Mouse (Mus musculus) liver, embryonic 15.5 days (tissue): ENCODE results near the gene Cux2. TPM values are rescaled to one million over a fixed set of nuclear protein-coding genes. Genes with fewer than 3 reads are reported as not detected.

Experiments used
- ATAC-seq: fragments of 200-750 bp; cut with Nextera tagmentation; 2 replicates; pipeline ENCODE4 v1.8.0; 2017; ENCODE audit warnings: moderate number of reproducible peaks, mild to moderate bottlenecking, moderate library complexity; ENCODE audit not compliant: insufficient read depth
- H3K27ac ChIP-seq: fragments of 300-500 bp; sonication (generic); replicated peaks from 2 replicates; pipeline ENCODE4 v1.5.1; 2015; ENCODE audit warnings: mild to moderate bottlenecking, inconsistent platforms
- H3K27me3 ChIP-seq: fragments of 300-500 bp; sonication (generic); 2 replicates; pipeline ENCODE4 v1.6.1; 2015; ENCODE audit warnings: mild to moderate bottlenecking, inconsistent platforms
- H3K36me3 ChIP-seq: fragments of 300-500 bp; sonication (generic); replicated peaks from 2 replicates; pipeline ENCODE4 v1.6.1; 2015; ENCODE audit warnings: moderate library complexity, mild to moderate bottlenecking, inconsistent platforms
- H3K4me1 ChIP-seq: fragments of 300-500 bp; sonication (generic); replicated peaks from 2 replicates; pipeline ENCODE4 v1.6.1; 2015; ENCODE audit warnings: inconsistent platforms
- H3K4me2 ChIP-seq: fragments of 300-500 bp; sonication (generic); 2 replicates; pipeline ENCODE4 v1.6.1; 2015; ENCODE audit warnings: moderate library complexity, mild to moderate bottlenecking, inconsistent platforms
- H3K4me3 ChIP-seq: fragments of 300-500 bp; sonication (generic); replicated peaks from 2 replicates; pipeline ENCODE4 v1.5.1; 2015; ENCODE audit warnings: mild to moderate bottlenecking, inconsistent platforms
- H3K9ac ChIP-seq: fragments of 300-500 bp; sonication (generic); 2 replicates; pipeline ENCODE4 v1.6.1; 2015; ENCODE audit warnings: moderate library complexity, mild to moderate bottlenecking, inconsistent platforms
- H3K9me3 ChIP-seq: fragments of 300-500 bp; sonication (generic); replicated peaks from 2 replicates; pipeline ENCODE4 v1.6.1; 2016; ENCODE audit warnings: inconsistent platforms
- WGBS: fragments of 180-500 bp; shearing (Covaris S2); methylation state at CpG from one replicate; pipeline ENCODE4 v1.1.7; 2015; ENCODE audit warnings: mixed read lengths; ENCODE audit not compliant: insufficient replicate concordance; 5-methylcytosine and 5-hydroxymethylcytosine counted together
- polyA plus RNA-seq: library from polyadenylated mRNA; unstranded; fragments of >200 nt; fragmentation: Nextera tagmentation; extraction: Ambion mirVana; gene quantifications from 2 replicates; pipeline ENCODE4 v1.2.1, GENCODE M21; 2015

The Cux2 gene
- polyA plus RNA-seq, 1 experiment from 2014 or later, result 1.8 TPM

GRCm38 (mm10) chr5:121893581-121893980 lies 156.3 kb downstream of the Cux2 start:
- Histone ChIP-seq H3K9ac (no peak overlapping the region), H3K9me3 (no peaks in the 10 kb centered on the region), H3K4me3 (no peak overlapping the region), H3K27ac (no peak overlapping the region), H3K4me1 (no peaks in the 10 kb centered on the region), H3K36me3 (no peaks in the 10 kb centered on the region), H3K27me3 (no peaks in the 10 kb centered on the region), H3K4me2 (no peak overlapping the region)
- WGBS, result 16% methylated on average over 3 of the region's 3 CpGs
- no peak for ATAC-seq

- Histone ChIP-seq H3K4me1 (no peaks in the 10 kb centered on the region), H3K9me3 (0 out of 2 replicates have a peak, but pooled peaks cover 3% of the 10 kb centered on the region), H3K36me3 (no peaks in the 10 kb centered on the region), H3K9ac (no peak overlapping the region), H3K4me2 (no peak overlapping the region), H3K27me3 (no peaks in the 10 kb centered on the region), H3K4me3 (no peak overlapping the region), H3K27ac (no peak overlapping the region)
- no peak for ATAC-seq
- WGBS, result 74% methylated on average over 14 of the region's 14 CpGs
Measured at GRCm38 (mm10) chr5:121892281-121892680, 157.6 kb downstream of the Cux2 start.

- Histone ChIP-seq H3K9me3 (0 out of 2 replicates have a peak, but pooled peaks cover 3% of the 10 kb centered on the region), H3K36me3 (no peaks in the 10 kb centered on the region), H3K4me1 (no peaks in the 10 kb centered on the region), H3K27ac (no peak overlapping the region), H3K27me3 (no peaks in the 10 kb centered on the region), H3K4me2 (no peak overlapping the region), H3K4me3 (no peak overlapping the region), H3K9ac (no peak overlapping the region)
- ATAC-seq, result no peak
- 70% methylated on average over 7 of the region's 7 CpGs for WGBS
Measured at GRCm38 (mm10) chr5:121890925-121891324, 159.0 kb downstream of the Cux2 start.

- no peak overlapping the region for H3K27ac ChIP-seq
- no peak overlapping the region for H3K4me3 ChIP-seq
- 0 out of 2 replicates have a peak, but pooled peaks cover 3% of the 10 kb centered on the region for H3K9me3 ChIP-seq
- no peaks in the 10 kb centered on the region for H3K4me1 ChIP-seq
- H3K9ac ChIP-seq, result no peak overlapping the region
- ATAC-seq, result no peak
- H3K27me3 ChIP-seq, result no peaks in the 10 kb centered on the region
- H3K4me2 ChIP-seq, result no peak overlapping the region
- WGBS, result 61% methylated on average over 9 of the region's 9 CpGs
- H3K36me3 ChIP-seq, result no peaks in the 10 kb centered on the region
Measured at GRCm38 (mm10) chr5:121889819-121890362, 160.0 kb downstream of the Cux2 start.

- Histone ChIP-seq H3K4me1 (no peaks in the 10 kb centered on the region), H3K4me2 (no peak overlapping the region)
Measured at GRCm38 (mm10) chr5:121889375-121889774, 160.5 kb downstream of the Cux2 start.

GRCm38 (mm10) chr5:121883356-121883755 lies 166.5 kb downstream of the Cux2 start:
- Histone ChIP-seq H3K9me3 (0 out of 2 replicates have a peak, but pooled peaks cover 3% of the 10 kb centered on the region), H3K4me2 (no peak overlapping the region), H3K27me3 (no peaks in the 10 kb centered on the region), H3K4me1 (0 out of 2 replicates have a peak, but pooled peaks cover 2% of the 10 kb centered on the region), H3K36me3 (no peaks in the 10 kb centered on the region), H3K9ac (no peak overlapping the region), H3K4me3 (no peak overlapping the region), H3K27ac (no peak overlapping the region)
- no peak for ATAC-seq
- WGBS, result 63% methylated on average over 8 of the region's 8 CpGs

More at GRCm38 (mm10) chr5:121889375-121889774, 160.5 kb downstream of the Cux2 start:
- Histone ChIP-seq H3K36me3 (no peaks in the 10 kb centered on the region), H3K4me3 (no peak overlapping the region), H3K9me3 (0 out of 2 replicates have a peak, but pooled peaks cover 3% of the 10 kb centered on the region), H3K9ac (no peak overlapping the region), H3K27me3 (no peaks in the 10 kb centered on the region), H3K27ac (no peak overlapping the region)
- 64% methylated on average over 13 of the region's 13 CpGs for WGBS
- no peak for ATAC-seq

- Histone ChIP-seq H3K27ac (no peak overlapping the region), H3K4me3 (no peak overlapping the region), H3K9me3 (no peaks in the 10 kb centered on the region), H3K36me3 (no peaks in the 10 kb centered on the region), H3K9ac (no peak overlapping the region), H3K4me2 (no peak overlapping the region), H3K4me1 (0 out of 2 replicates have a peak, but pooled peaks cover 2% of the 10 kb centered on the region), H3K27me3 (no peaks in the 10 kb centered on the region)
- ATAC-seq, result no peak
- 43% methylated on average over 6 of the region's 6 CpGs for WGBS
Measured at GRCm38 (mm10) chr5:121879211-121879610, 170.7 kb downstream of the Cux2 start.

- Histone ChIP-seq H3K27me3 (no peaks in the 10 kb centered on the region), H3K4me2 (no peak overlapping the region), H3K36me3 (no peaks in the 10 kb centered on the region), H3K4me3 (no peak overlapping the region), H3K27ac (no peak overlapping the region), H3K4me1 (0 out of 2 replicates have a peak, but pooled peaks cover 2% of the 10 kb centered on the region), H3K9ac (no peak overlapping the region), H3K9me3 (no peaks in the 10 kb centered on the region)
- no peak for ATAC-seq
- 74% methylated on average over 17 of the region's 17 CpGs for WGBS
Measured at GRCm38 (mm10) chr5:121878703-121879102, 171.2 kb downstream of the Cux2 start.

- WGBS, result 74% methylated on average over 12 of the region's 12 CpGs
- no peaks in the 10 kb centered on the region for H3K36me3 ChIP-seq
- no peak overlapping the region for H3K4me3 ChIP-seq
- no peaks in the 10 kb centered on the region for H3K9me3 ChIP-seq
- no peaks in the 10 kb centered on the region for H3K27me3 ChIP-seq
- H3K4me2 ChIP-seq, result no peak overlapping the region
- no peak overlapping the region for H3K27ac ChIP-seq
- ATAC-seq, result no peak
- H3K9ac ChIP-seq, result no peak overlapping the region
- H3K4me1 ChIP-seq, result no peaks in the 10 kb centered on the region
Measured at GRCm38 (mm10) chr5:121876901-121877300, 173.0 kb downstream of the Cux2 start.

GRCm38 (mm10) chr5:121875041-121875440 lies 174.9 kb downstream of the Cux2 start:
- WGBS, result 65% methylated on average over 12 of the region's 12 CpGs
- no peak overlapping the region for H3K27ac ChIP-seq
- no peak overlapping the region for H3K4me2 ChIP-seq
- no peaks in the 10 kb centered on the region for H3K9me3 ChIP-seq
- no peak for ATAC-seq
- no peak overlapping the region for H3K9ac ChIP-seq
- no peak overlapping the region for H3K4me3 ChIP-seq
- no peaks in the 10 kb centered on the region for H3K27me3 ChIP-seq
- H3K4me1 ChIP-seq, result no peaks in the 10 kb centered on the region
- H3K36me3 ChIP-seq, result no peaks in the 10 kb centered on the region

- no peak overlapping the region for H3K9ac ChIP-seq
- H3K4me2 ChIP-seq, result no peak overlapping the region
- no peak overlapping the region for H3K27ac ChIP-seq
- 20% methylated on average over 4 of the region's 4 CpGs for WGBS
- no peaks in the 10 kb centered on the region for H3K36me3 ChIP-seq
- H3K27me3 ChIP-seq, result no peaks in the 10 kb centered on the region
- no peaks in the 10 kb centered on the region for H3K4me1 ChIP-seq
- no peaks in the 10 kb centered on the region for H3K9me3 ChIP-seq
- no peak for ATAC-seq
- H3K4me3 ChIP-seq, result no peak overlapping the region
Measured at GRCm38 (mm10) chr5:121872158-121872557, 177.7 kb downstream of the Cux2 start.

- no peak for ATAC-seq
- Histone ChIP-seq H3K9me3 (no peaks in the 10 kb centered on the region), H3K27me3 (no peaks in the 10 kb centered on the region), H3K4me3 (no peak overlapping the region), H3K9ac (no peak overlapping the region), H3K36me3 (no peaks in the 10 kb centered on the region), H3K27ac (no peak overlapping the region), H3K4me2 (no peak overlapping the region), H3K4me1 (no peaks in the 10 kb centered on the region)
- 76% methylated on average over 13 of the region's 13 CpGs for WGBS
Measured at GRCm38 (mm10) chr5:121871515-121872030, 178.3 kb downstream of the Cux2 start.
